Mouse (Mus musculus): Measurements from ENCODE around the gene Runx1. TPM values are rescaled to one million over a fixed set of nuclear protein-coding genes. Genes with fewer than 3 reads are reported as not detected.

Gene Runx1
- polyA plus RNA-seq, 1 experiment from 2014 or later: 4.2 TPM

GRCm38 (mm10) chr16:92674121-92674816 is 151.7 kb downstream of the Runx1 start:
- DNase-seq (ENCODE audit: low spot score) (no peak), ATAC-seq (replicated peaks; ENCODE audit: insufficient number of reproducible peaks, low FRiP score, low TSS enrichment, low read depth) (no peak)
- H3K4me3 ChIP-seq (ENCODE audit: low read depth, low read length): no peak overlapping the region
- no peak overlapping the region for H3K4me2 ChIP-seq (ENCODE audit: low read depth, low read length)
- WGBS: 69% methylated on average over 18 of the region's 18 CpGs
- H3K9ac ChIP-seq (replicated peaks; ENCODE audit: low read length): no peak overlapping the region
- H3K4me1 ChIP-seq (ENCODE audit: control insufficient read depth, insufficient read depth, low read length): no peaks in the 10 kb centered on the region; the same call in 1 of the 2 replicates
- H3K27me3 ChIP-seq (ENCODE audit: control insufficient read depth, insufficient read depth, low read length): no peaks in the 10 kb centered on the region
- no peak overlapping the region for H3K27ac ChIP-seq (replicated peaks; ENCODE audit: low read depth, low read length)
- H3K36me3 ChIP-seq (replicated peaks; ENCODE audit: control insufficient read depth, insufficient read depth, low read depth, low read length): no peaks in the 10 kb centered on the region
- H3K9me3 ChIP-seq (replicated peaks; ENCODE audit: control insufficient read depth, low read length): no peaks in the 10 kb centered on the region

GRCm38 (mm10) chr16:92668807-92669206 is 157.1 kb downstream of the Runx1 start:
- DNase-seq (ENCODE audit: low spot score): no peak
- H3K9me3 ChIP-seq (replicated peaks; ENCODE audit: control insufficient read depth, low read length): no peaks in the 10 kb centered on the region
- no peak overlapping the region for H3K9ac ChIP-seq (replicated peaks; ENCODE audit: low read length)
- ATAC-seq (replicated peaks; ENCODE audit: insufficient number of reproducible peaks, low FRiP score, low TSS enrichment, low read depth): no peak
- H3K36me3 ChIP-seq (replicated peaks; ENCODE audit: control insufficient read depth, insufficient read depth, low read depth, low read length): no peaks in the 10 kb centered on the region
- H3K27me3 ChIP-seq (ENCODE audit: control insufficient read depth, insufficient read depth, low read length): no peaks in the 10 kb centered on the region
- no peak overlapping the region for H3K4me2 ChIP-seq (ENCODE audit: low read depth, low read length)
- no peak overlapping the region for H3K27ac ChIP-seq (replicated peaks; ENCODE audit: low read depth, low read length)
- no peaks in the 10 kb centered on the region for H3K4me1 ChIP-seq (ENCODE audit: control insufficient read depth, insufficient read depth, low read length)
- H3K4me3 ChIP-seq (ENCODE audit: low read depth, low read length): no peak overlapping the region

GRCm38 (mm10) chr16:92661757-92662156 is 164.2 kb downstream of the Runx1 start:
- Histone ChIP-seq H3K9ac (replicated peaks; ENCODE audit: low read length) (no peak overlapping the region), H3K4me3 (ENCODE audit: low read depth, low read length) (no peak overlapping the region), H3K36me3 (replicated peaks; ENCODE audit: control insufficient read depth, insufficient read depth, low read depth, low read length) (no peaks in the 10 kb centered on the region), H3K27me3 (ENCODE audit: control insufficient read depth, insufficient read depth, low read length) (no peaks in the 10 kb centered on the region), H3K4me1 (ENCODE audit: control insufficient read depth, insufficient read depth, low read length) (no peaks in the 10 kb centered on the region), H3K9me3 (replicated peaks; ENCODE audit: control insufficient read depth, low read length) (no peaks in the 10 kb centered on the region), H3K4me2 (ENCODE audit: low read depth, low read length) (no peak overlapping the region), H3K27ac (replicated peaks; ENCODE audit: low read depth, low read length) (no peak overlapping the region)
- ATAC-seq (replicated peaks; ENCODE audit: insufficient number of reproducible peaks, low FRiP score, low TSS enrichment, low read depth): no peak
- no peak for DNase-seq (ENCODE audit: low spot score)
- 78% methylated on average over 7 of the region's 7 CpGs for WGBS

- H3K9ac ChIP-seq (replicated peaks; ENCODE audit: low read length): no peak overlapping the region
- no peaks in the 10 kb centered on the region for H3K9me3 ChIP-seq (replicated peaks; ENCODE audit: control insufficient read depth, low read length)
- no peaks in the 10 kb centered on the region for H3K27me3 ChIP-seq (ENCODE audit: control insufficient read depth, insufficient read depth, low read length)
- no peaks in the 10 kb centered on the region; the same call in 1 of the 2 replicates for H3K4me1 ChIP-seq (ENCODE audit: control insufficient read depth, insufficient read depth, low read length)
- WGBS: 87% methylated on average over 5 of the region's 5 CpGs
- H3K4me3 ChIP-seq (ENCODE audit: low read depth, low read length): no peak overlapping the region
- no peak overlapping the region for H3K4me2 ChIP-seq (ENCODE audit: low read depth, low read length)
- ATAC-seq (replicated peaks; ENCODE audit: insufficient number of reproducible peaks, low FRiP score, low TSS enrichment, low read depth) (no peak), DNase-seq (ENCODE audit: low spot score) (no peak)
- no peaks in the 10 kb centered on the region for H3K36me3 ChIP-seq (replicated peaks; ENCODE audit: control insufficient read depth, insufficient read depth, low read depth, low read length)
- no peak overlapping the region for H3K27ac ChIP-seq (replicated peaks; ENCODE audit: low read depth, low read length)
These were observed 169.2 kb downstream of the Runx1 start for GRCm38 (mm10) chr16:92656750-92657149.

GRCm38 (mm10) chr16:92654294-92654950 is 171.5 kb downstream of the Runx1 start:
- WGBS: 39% methylated on average over 5 of the region's 5 CpGs
- no peak for DNase-seq (ENCODE audit: low spot score)
- Histone ChIP-seq H3K36me3 (replicated peaks; ENCODE audit: control insufficient read depth, insufficient read depth, low read depth, low read length) (no peaks in the 10 kb centered on the region), H3K27me3 (ENCODE audit: control insufficient read depth, insufficient read depth, low read length) (no peaks in the 10 kb centered on the region), H3K4me2 (ENCODE audit: low read depth, low read length) (no peak overlapping the region), H3K9ac (replicated peaks; ENCODE audit: low read length) (no peak overlapping the region), H3K27ac (replicated peaks; ENCODE audit: low read depth, low read length) (no peak overlapping the region), H3K4me1 (ENCODE audit: control insufficient read depth, insufficient read depth, low read length) (no peaks in the 10 kb centered on the region; the same call in 1 of the 2 replicates), H3K4me3 (ENCODE audit: low read depth, low read length) (no peak overlapping the region), H3K9me3 (replicated peaks; ENCODE audit: control insufficient read depth, low read length) (no peaks in the 10 kb centered on the region)
- no peak for ATAC-seq (replicated peaks; ENCODE audit: insufficient number of reproducible peaks, low FRiP score, low TSS enrichment, low read depth)

- DNase-seq (ENCODE audit: low spot score) (no peak), ATAC-seq (replicated peaks; ENCODE audit: insufficient number of reproducible peaks, low FRiP score, low TSS enrichment, low read depth) (no peak)
- Histone ChIP-seq H3K4me1 (ENCODE audit: control insufficient read depth, insufficient read depth, low read length) (no peaks in the 10 kb centered on the region; the same call in 1 of the 2 replicates), H3K36me3 (replicated peaks; ENCODE audit: control insufficient read depth, insufficient read depth, low read depth, low read length) (no peaks in the 10 kb centered on the region), H3K4me2 (ENCODE audit: low read depth, low read length) (no peak overlapping the region), H3K27ac (replicated peaks; ENCODE audit: low read depth, low read length) (no peak overlapping the region), H3K9ac (replicated peaks; ENCODE audit: low read length) (no peak overlapping the region), H3K9me3 (replicated peaks; ENCODE audit: control insufficient read depth, low read length) (no peaks in the 10 kb centered on the region), H3K27me3 (ENCODE audit: control insufficient read depth, insufficient read depth, low read length) (no peaks in the 10 kb centered on the region), H3K4me3 (ENCODE audit: low read depth, low read length) (no peak overlapping the region)
- 37% methylated on average over 5 of the region's 5 CpGs for WGBS
These were observed 172.1 kb downstream of the Runx1 start for GRCm38 (mm10) chr16:92653816-92654215.

- Histone ChIP-seq H3K4me2 (ENCODE audit: low read depth, low read length) (no peak overlapping the region), H3K36me3 (replicated peaks; ENCODE audit: control insufficient read depth, insufficient read depth, low read depth, low read length) (no peaks in the 10 kb centered on the region), H3K27ac (replicated peaks; ENCODE audit: low read depth, low read length) (no peak overlapping the region), H3K9me3 (replicated peaks; ENCODE audit: control insufficient read depth, low read length) (no peaks in the 10 kb centered on the region), H3K9ac (replicated peaks; ENCODE audit: low read length) (no peak overlapping the region), H3K27me3 (ENCODE audit: control insufficient read depth, insufficient read depth, low read length) (no peaks in the 10 kb centered on the region), H3K4me1 (ENCODE audit: control insufficient read depth, insufficient read depth, low read length) (no peaks in the 10 kb centered on the region; the same call in 1 of the 2 replicates), H3K4me3 (ENCODE audit: low read depth, low read length) (no peak overlapping the region)
- 91% methylated on average over 3 of the region's 3 CpGs for WGBS
- no peak for ATAC-seq (replicated peaks; ENCODE audit: insufficient number of reproducible peaks, low FRiP score, low TSS enrichment, low read depth)
- no peak for DNase-seq (ENCODE audit: low spot score)
These were observed 174.7 kb downstream of the Runx1 start for GRCm38 (mm10) chr16:92651256-92651655.

- WGBS: 67% methylated on average over 13 of the region's 13 CpGs
- H3K36me3 ChIP-seq (replicated peaks; ENCODE audit: control insufficient read depth, insufficient read depth, low read depth, low read length): no peaks in the 10 kb centered on the region
- H3K9me3 ChIP-seq (replicated peaks; ENCODE audit: control insufficient read depth, low read length): no peaks in the 10 kb centered on the region
- DNase-seq (ENCODE audit: low spot score) (peak; percentile 25), ATAC-seq (replicated peaks; ENCODE audit: insufficient number of reproducible peaks, low FRiP score, low TSS enrichment, low read depth) (no peak)
- H3K9ac ChIP-seq (replicated peaks; ENCODE audit: low read length): no peak overlapping the region
- no peak overlapping the region for H3K4me3 ChIP-seq (ENCODE audit: low read depth, low read length)
- H3K4me1 ChIP-seq (ENCODE audit: control insufficient read depth, insufficient read depth, low read length): peaks cover 10% of the 10 kb centered on the region
- H3K4me2 ChIP-seq (ENCODE audit: low read depth, low read length): no peak overlapping the region
- H3K27me3 ChIP-seq (ENCODE audit: control insufficient read depth, insufficient read depth, low read length): no peaks in the 10 kb centered on the region
- peak overlapping the region; percentile 43; the same call in 1 of the 2 replicates for H3K27ac ChIP-seq (replicated peaks; ENCODE audit: low read depth, low read length)
These were observed 179.8 kb downstream of the Runx1 start for GRCm38 (mm10) chr16:92646153-92646552.
